Mouse (Mus musculus) embryonic facial prominence, embryonic 14.5 days (tissue): ENCODE measurements around the gene E030018B13Rik. TPM values are rescaled to one million over a fixed set of nuclear protein-coding genes. Genes with fewer than 3 reads are reported as not detected.

Experiments
- ATAC-seq: fragments of 200-750 bp; cut with Nextera tagmentation; 2 replicates; pipeline ENCODE4 v1.8.0; 2017; ENCODE audit warnings: low read depth, moderate number of reproducible peaks, moderate TSS enrichment
- DNase-seq: peaks from one replicate; pipeline ENCODE4 v3.0.0-alpha.2; 2015; ENCODE audit warnings: low spot score
- H3K27ac ChIP-seq: fragments of 300-500 bp; sonication (generic); replicated peaks from 2 replicates; pipeline ENCODE4 v1.5.1; 2014; ENCODE audit warnings: low read depth, mild to moderate bottlenecking, low read length, moderate library complexity
- H3K27me3 ChIP-seq: fragments of 300-500 bp; sonication (generic); replicated peaks from 2 replicates; pipeline ENCODE4 v1.6.1; 2014; ENCODE audit warnings: low read length; ENCODE audit not compliant: control insufficient read depth, insufficient read depth
- H3K36me3 ChIP-seq: fragments of 300-500 bp; sonication (generic); 2 replicates; pipeline ENCODE4 v1.6.1; 2014; ENCODE audit warnings: low read length, mixed read lengths; ENCODE audit not compliant: control insufficient read depth, insufficient read depth
- H3K4me1 ChIP-seq: fragments of 300-500 bp; sonication (generic); 2 replicates; pipeline ENCODE4 v1.6.1; 2014; ENCODE audit warnings: antibody characterized with exemption, low read length; ENCODE audit not compliant: control insufficient read depth, insufficient read depth
- H3K4me2 ChIP-seq: fragments of 300-500 bp; sonication (generic); 2 replicates; pipeline ENCODE4 v1.6.1; 2014; ENCODE audit warnings: low read depth, mild to moderate bottlenecking, low read length, moderate library complexity, mixed read lengths
- H3K4me3 ChIP-seq: fragments of 300-500 bp; sonication (generic); 2 replicates; pipeline ENCODE4 v1.5.1; 2014; ENCODE audit warnings: low read depth, mild to moderate bottlenecking, low read length
- H3K9ac ChIP-seq: fragments of 300-500 bp; sonication (generic); 2 replicates; pipeline ENCODE4 v1.6.1; 2014; ENCODE audit warnings: low read depth, mild to moderate bottlenecking, low read length, moderate library complexity, mixed read lengths
- H3K9me3 ChIP-seq: fragments of 300-500 bp; sonication (generic); 2 replicates; pipeline ENCODE4 v1.6.1; 2016; ENCODE audit warnings: low read length; ENCODE audit not compliant: control insufficient read depth
- WGBS: fragments of 180-500 bp; shearing (Covaris S2); extraction: QIAGEN DNeasy Blood & Tissue Kit; methylation state at CpG from one replicate; pipeline ENCODE4 v1.1.7; 2014; 5-methylcytosine and 5-hydroxymethylcytosine counted together
- polyA plus RNA-seq: library from polyadenylated mRNA; unstranded; fragments of >200 nt; fragmentation: Nextera tagmentation; extraction: Ambion mirVana; gene quantifications from 2 replicates; pipeline ENCODE4 v1.2.1, GENCODE M21; 2014

Gene E030018B13Rik
- polyA plus RNA-seq, 1 experiment from 2014 or later: not detected

DNA sequence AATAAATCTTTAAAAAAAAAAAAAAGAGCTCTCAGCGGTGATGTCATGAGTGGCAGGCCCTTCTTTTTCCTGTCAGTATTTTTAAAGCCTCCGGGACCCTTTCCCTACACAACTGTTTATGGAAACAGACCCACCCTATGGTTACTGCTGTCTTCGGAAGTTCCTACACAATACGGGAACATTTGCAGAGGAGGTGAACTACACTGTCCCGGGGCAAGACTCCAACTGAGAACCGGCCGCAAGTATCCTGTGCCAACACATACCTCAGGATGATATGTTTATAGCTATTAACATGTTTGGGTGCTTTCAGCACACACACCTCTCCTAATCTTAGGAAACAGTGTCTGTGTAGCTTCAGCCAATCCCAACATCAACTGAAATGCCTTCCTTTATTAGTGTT, 31.6 kb upstream of the E030018B13Rik start:
- ATAC-seq: no peak
- Histone ChIP-seq H3K4me3 (no peak overlapping the region), H3K9me3 (no peaks in the 10 kb centered on the region), H3K36me3 (peaks cover 3% of the 10 kb centered on the region), H3K27me3 (no peaks in the 10 kb centered on the region), H3K27ac (no peak overlapping the region), H3K4me1 (peaks cover 12% of the 10 kb centered on the region), H3K9ac (no peak overlapping the region), H3K4me2 (no peak overlapping the region)
- WGBS: 81% methylated on average over 7 of the region's 7 CpGs
- DNase-seq: no peak

DNA sequence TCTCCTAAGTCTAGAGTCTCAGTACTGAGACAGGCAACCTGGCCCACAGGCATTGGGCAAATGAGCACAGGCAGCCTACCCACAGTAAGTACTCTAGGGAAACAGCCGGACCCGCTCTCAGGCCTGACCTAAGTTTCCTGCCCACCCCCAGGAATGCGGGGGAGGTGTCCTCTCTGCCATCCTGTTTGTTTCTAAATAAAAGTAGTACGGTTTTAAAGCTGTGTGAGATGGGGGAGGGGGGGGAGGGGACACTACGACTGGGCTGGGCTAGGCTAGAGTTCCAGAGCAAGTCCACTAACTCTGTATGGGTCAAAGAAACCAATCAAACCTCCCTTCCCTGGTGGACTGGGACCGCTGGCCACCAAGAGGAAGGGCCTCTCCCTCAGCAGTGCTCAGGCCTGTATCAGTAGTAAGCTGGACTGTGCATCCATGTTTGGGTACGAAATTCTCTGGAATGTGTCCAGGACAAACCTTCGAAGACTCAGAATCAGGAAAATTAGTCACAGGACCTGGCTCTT, 29.6 kb upstream of the E030018B13Rik start:
- ATAC-seq: no peak
- Histone ChIP-seq H3K4me3 (no peak overlapping the region), H3K27ac (no peak overlapping the region), H3K9me3 (no peaks in the 10 kb centered on the region), H3K4me2 (no peak overlapping the region), H3K36me3 (peaks cover 11% of the 10 kb centered on the region), H3K4me1 (peaks cover 12% of the 10 kb centered on the region), H3K9ac (no peak overlapping the region), H3K27me3 (no peaks in the 10 kb centered on the region)
- 40% methylated on average over 8 of the region's 8 CpGs for WGBS
- no peak for DNase-seq

- no peak for DNase-seq
- no peaks in the 10 kb centered on the region for H3K9me3 ChIP-seq
- H3K36me3 ChIP-seq: peaks cover 11% of the 10 kb centered on the region
- no peak for ATAC-seq
- H3K4me3 ChIP-seq: no peak overlapping the region
- H3K4me1 ChIP-seq: peaks cover 12% of the 10 kb centered on the region
- no peaks in the 10 kb centered on the region for H3K27me3 ChIP-seq
- H3K27ac ChIP-seq: no peak overlapping the region
- no peak overlapping the region for H3K4me2 ChIP-seq
- no peak overlapping the region for H3K9ac ChIP-seq
- 77% methylated on average over 10 of the region's 10 CpGs for WGBS
These were observed 29.0 kb upstream of the E030018B13Rik start for GRCm38 (mm10) chr7:63887602-63888123.

- Histone ChIP-seq H3K4me2 (no peak overlapping the region), H3K27ac (no peak overlapping the region), H3K36me3 (peaks cover 11% of the 10 kb centered on the region), H3K4me1 (peaks cover 12% of the 10 kb centered on the region), H3K4me3 (no peak overlapping the region), H3K9me3 (no peaks in the 10 kb centered on the region), H3K27me3 (no peaks in the 10 kb centered on the region), H3K9ac (no peak overlapping the region)
- 51% methylated on average over 6 of the region's 6 CpGs for WGBS
- DNase-seq (no peak), ATAC-seq (no peak)
These were observed 28.0 kb upstream of the E030018B13Rik start for GRCm38 (mm10) chr7:63888674-63889073.

DNA sequence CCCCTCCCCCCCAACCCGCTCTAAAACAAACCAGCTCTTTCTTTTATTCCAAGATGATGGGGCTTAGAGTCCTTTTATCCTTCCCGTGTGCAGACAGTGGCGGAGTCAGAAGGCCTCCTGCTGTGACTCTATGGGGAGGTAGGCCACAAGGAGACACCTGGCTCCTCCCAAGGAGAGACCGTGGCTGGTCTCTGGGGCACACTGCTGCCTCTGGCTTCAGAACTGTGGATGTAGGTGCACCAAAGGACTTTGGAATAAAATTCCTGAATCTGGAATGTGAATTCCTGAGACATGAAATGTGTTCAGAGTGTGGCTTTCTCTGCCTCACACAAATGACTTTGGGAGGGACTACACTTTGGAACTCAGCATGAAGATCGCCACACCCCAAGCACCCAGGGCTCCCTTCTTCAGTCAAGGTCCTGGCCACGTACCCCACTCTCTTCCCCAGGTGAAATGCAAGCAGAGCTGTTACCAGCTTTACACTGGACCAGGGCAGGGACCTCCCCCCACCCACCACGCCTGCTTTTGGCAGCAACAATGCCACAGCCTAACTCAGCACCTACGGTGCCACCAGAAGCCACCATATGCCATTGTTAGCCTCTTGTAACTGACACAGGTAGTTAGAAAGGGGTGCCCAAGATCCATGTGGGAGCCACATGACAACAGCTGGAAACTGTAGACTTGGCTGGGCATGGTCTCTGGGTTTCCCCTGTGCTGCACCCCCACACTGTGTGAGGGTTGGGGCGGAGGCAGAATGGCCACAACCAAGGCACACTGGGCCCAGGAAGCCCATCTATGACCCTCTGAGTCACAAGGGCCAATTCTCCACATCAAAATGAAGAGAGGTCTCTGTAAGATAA, 27.3 kb upstream of the E030018B13Rik start:
- no peak for ATAC-seq
- 72% methylated on average over 9 of the region's 9 CpGs for WGBS
- no peaks in the 10 kb centered on the region for H3K27me3 ChIP-seq
- H3K4me3 ChIP-seq: no peak overlapping the region
- no peaks in the 10 kb centered on the region for H3K9me3 ChIP-seq
- H3K4me2 ChIP-seq: no peak overlapping the region
- no peak overlapping the region for H3K9ac ChIP-seq
- no peak for DNase-seq
- H3K4me1 ChIP-seq: peaks cover 12% of the 10 kb centered on the region
- no peak overlapping the region for H3K27ac ChIP-seq
- H3K36me3 ChIP-seq: peaks cover 11% of the 10 kb centered on the region

GRCm38 (mm10) chr7:63891488-63892075, 25.1 kb upstream of the E030018B13Rik start:
- no peak overlapping the region for H3K9ac ChIP-seq
- ATAC-seq (no peak), DNase-seq (no peak)
- H3K36me3 ChIP-seq: peaks cover 11% of the 10 kb centered on the region
- H3K4me3 ChIP-seq: no peak overlapping the region
- no peaks in the 10 kb centered on the region for H3K27me3 ChIP-seq
- no peak overlapping the region for H3K4me2 ChIP-seq
- H3K9me3 ChIP-seq: no peaks in the 10 kb centered on the region
- WGBS: 73% methylated on average over 41 of the region's 43 CpGs
- no peak overlapping the region for H3K27ac ChIP-seq
- H3K4me1 ChIP-seq: peaks cover 17% of the 10 kb centered on the region

DNA sequence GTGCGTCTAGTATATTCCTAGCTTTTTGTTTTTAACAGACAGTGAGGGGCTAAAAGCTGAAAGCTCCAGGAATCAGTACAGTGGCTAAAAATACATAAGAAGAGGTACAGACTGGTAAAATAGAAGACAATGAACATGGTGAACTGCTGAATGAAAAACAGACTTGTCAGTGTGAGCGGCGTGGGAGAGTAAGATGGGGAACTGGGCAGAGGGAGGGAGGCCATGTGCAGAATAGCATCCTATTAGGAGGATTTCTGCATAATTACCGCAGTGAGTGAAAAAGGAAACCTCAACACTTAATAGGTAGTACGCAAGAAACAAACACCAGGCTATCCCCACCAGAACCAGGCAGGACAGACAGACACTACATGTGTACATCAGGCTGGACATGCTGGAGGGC, 23.5 kb upstream of the E030018B13Rik start:
- Histone ChIP-seq H3K27me3 (no peaks in the 10 kb centered on the region), H3K4me1 (peaks cover 27% of the 10 kb centered on the region), H3K4me3 (no peak overlapping the region), H3K27ac (no peak overlapping the region), H3K9me3 (no peaks in the 10 kb centered on the region), H3K36me3 (peaks cover 11% of the 10 kb centered on the region), H3K9ac (no peak overlapping the region), H3K4me2 (no peak overlapping the region)
- WGBS: 84% methylated on average over 5 of the region's 5 CpGs
- DNase-seq: no peak
- ATAC-seq: no peak

GRCm38 (mm10) chr7:63893729-63894128, 22.9 kb upstream of the E030018B13Rik start:
- Histone ChIP-seq H3K4me2 (no peak overlapping the region), H3K4me3 (no peak overlapping the region), H3K9me3 (no peaks in the 10 kb centered on the region), H3K27me3 (no peaks in the 10 kb centered on the region), H3K36me3 (peaks cover 11% of the 10 kb centered on the region), H3K4me1 (peaks cover 25% of the 10 kb centered on the region), H3K9ac (no peak overlapping the region), H3K27ac (no peak overlapping the region)
- WGBS: 63% methylated on average over 4 of the region's 4 CpGs
- no peak for ATAC-seq
- DNase-seq: no peak
